Mouse (Mus musculus) lung, adult 10 weeks (tissue): Measurements from ENCODE around the gene Lmtk3. TPM values are rescaled to one million over a fixed set of nuclear protein-coding genes. Genes with fewer than 3 reads are reported as not detected.

Source experiments
- polyA plus RNA-seq: library from polyadenylated mRNA; stranded (reverse); fragments of 350-450 nt; fragmentation: Illumina TruSeq; extraction: RNeasy Lipid Tissue Mini Kit (QIAGEN cat#74804); gene quantifications from one replicate; pipeline ENCODE4 v1.2.3, GENCODE M21; 2014; ENCODE audit warnings: low read depth, low replicate concordance; ENCODE audit not compliant: insufficient read depth

Lmtk3 gene
- 0.09 TPM for polyA plus RNA-seq

GRCm38 (mm10) chr7:45783511-45784091 lies at the start of gene Lmtk3:
Gene Lmtk3, plus strand, starts transcription at chr7:45783738.

GRCm38 (mm10) chr7:45784524-45785372 lies 1.2 kb downstream of the Lmtk3 start, which contains the start of gene Sult2b1:
Gene Sult2b1, minus strand, starts transcription at chr7:45784669.

GRCm38 (mm10) chr7:45813787-45814779 lies 30.5 kb downstream of the Lmtk3 start, which contains the start of gene Cyth2:
Gene Cyth2, minus strand, starts transcription at chr7:45814581.

GRCm38 (mm10) chr7:45824598-45824997 lies 41.1 kb downstream of the Lmtk3 start, which contains the start of gene Kcnj14:
Gene Kcnj14, minus strand, starts transcription at chr7:45824782.

GRCm38 (mm10) chr7:45830427-45831127 lies 47.0 kb downstream of the Lmtk3 start, which contains the start of gene Grwd1:
Gene Grwd1, minus strand, starts transcription at chr7:45830944.

Other genes with a start within 250 kb of the Lmtk3 start
- 0.54 TPM for gene Hsd17b14, start 228.8 kb upstream of the Lmtk3 start, polyA plus RNA-seq
- 43.0 TPM for gene Bcat2, start 213.6 kb upstream of the Lmtk3 start, polyA plus RNA-seq
- gene Fgf21, start 168.2 kb upstream of the Lmtk3 start, polyA plus RNA-seq = not detected
- not detected for gene Fut1, start 166.4 kb upstream of the Lmtk3 start, polyA plus RNA-seq
- 0.38 TPM for gene Izumo1, start 161.9 kb upstream of the Lmtk3 start, polyA plus RNA-seq
- gene Rasip1, start 156.2 kb upstream of the Lmtk3 start, polyA plus RNA-seq = 47.4 TPM
- 1.9 TPM for gene Mamstr, start 143.8 kb upstream of the Lmtk3 start, polyA plus RNA-seq
- gene Fut2, start 117.3 kb upstream of the Lmtk3 start, polyA plus RNA-seq = 0.20 TPM
- gene Ntn5, start 99.7 kb upstream of the Lmtk3 start, polyA plus RNA-seq = 0.75 TPM
- 0.90 TPM for gene Sec1, start 89.3 kb upstream of the Lmtk3 start, polyA plus RNA-seq
- gene Car11, start 83.9 kb upstream of the Lmtk3 start, polyA plus RNA-seq = 1.7 TPM
- 6.5 TPM for gene Dbp, start 78.7 kb upstream of the Lmtk3 start, polyA plus RNA-seq
- gene Rpl18, start 68.3 kb upstream of the Lmtk3 start, polyA plus RNA-seq = 1,283 TPM
- gene Sphk2, start 65.7 kb upstream of the Lmtk3 start, polyA plus RNA-seq = 16.2 TPM
- gene Fam83e, start 62.5 kb upstream of the Lmtk3 start, polyA plus RNA-seq = 3.8 TPM
- not detected for gene Spaca4, start 57.9 kb upstream of the Lmtk3 start, polyA plus RNA-seq
- 2.2 TPM for gene Sult2b1, start 931 bp downstream of the Lmtk3 start, polyA plus RNA-seq
- 73.8 TPM for gene Cyth2, start 30.8 kb downstream of the Lmtk3 start, polyA plus RNA-seq
- gene Kcnj14, start 41.0 kb downstream of the Lmtk3 start, polyA plus RNA-seq = not detected
- gene Grwd1, start 47.2 kb downstream of the Lmtk3 start, polyA plus RNA-seq = 10.2 TPM
- 108 TPM for gene Kdelr1, start 89.0 kb downstream of the Lmtk3 start, polyA plus RNA-seq
- 0.46 TPM for gene Grin2d, start 94.6 kb downstream of the Lmtk3 start, polyA plus RNA-seq
- gene Syngr4, start 113.0 kb downstream of the Lmtk3 start, polyA plus RNA-seq = not detected
- 8.7 TPM for gene Tmem143, start 113.2 kb downstream of the Lmtk3 start, polyA plus RNA-seq
- gene Emp3, start 137.7 kb downstream of the Lmtk3 start, polyA plus RNA-seq = 138 TPM
- 3.5 TPM for gene Ccdc114, start 140.3 kb downstream of the Lmtk3 start, polyA plus RNA-seq
- 0.27 TPM for gene Abcc6, start 246.6 kb downstream of the Lmtk3 start, polyA plus RNA-seq
- gene Nomo1, start 250.0 kb downstream of the Lmtk3 start, polyA plus RNA-seq = 19.0 TPM